Mouse (Mus musculus) retina, adult 2 months (tissue): ENCODE measurements around the gene Dnah2.

ENCODE experiments used
- DNase-seq: peaks from one replicate; pipeline ENCODE4 v3.0.0-alpha.2; 2012; ENCODE audit warnings: low read depth, low spot score

Dnah2 gene

GRCm38 (mm10) chr11:69418481-69419442 is 130.1 kb downstream of the Dnah2 start:
- peak; percentile 93 for DNase-seq

- peak; percentile 83 for DNase-seq
Measured at GRCm38 (mm10) chr11:69417449-69418384, 131.2 kb downstream of the Dnah2 start.

GRCm38 (mm10) chr11:69416921-69417448 is 131.9 kb downstream of the Dnah2 start:
- no peak for DNase-seq

- DNase-seq: no peak
Measured at GRCm38 (mm10) chr11:69416509-69416908, 132.4 kb downstream of the Dnah2 start.

- no peak for DNase-seq
Measured at GRCm38 (mm10) chr11:69415668-69416451, 133.1 kb downstream of the Dnah2 start.

- no peak for DNase-seq
Measured at GRCm38 (mm10) chr11:69415327-69415667, 133.6 kb downstream of the Dnah2 start.

- no peak for DNase-seq
Measured at GRCm38 (mm10) chr11:69414421-69415326, 134.2 kb downstream of the Dnah2 start.

GRCm38 (mm10) chr11:69413221-69414181 is 135.4 kb downstream of the Dnah2 start, which contains the start of gene Kdm6b:
TSS of gene Kdm6b (minus strand) at chr11:69413675.
- no peak for DNase-seq

GRCm38 (mm10) chr11:69412548-69412947 is 136.4 kb downstream of the Dnah2 start:
- DNase-seq: no peak

GRCm38 (mm10) chr11:69411538-69412203 is 137.2 kb downstream of the Dnah2 start:
- DNase-seq: no peak

- DNase-seq: peak; percentile 96
Measured at GRCm38 (mm10) chr11:69411073-69411535, 137.8 kb downstream of the Dnah2 start.

- DNase-seq: no peak
Measured at GRCm38 (mm10) chr11:69410310-69411072, 138.4 kb downstream of the Dnah2 start.

GRCm38 (mm10) chr11:69410045-69410309 is 138.9 kb downstream of the Dnah2 start:
- no peak for DNase-seq

- DNase-seq: no peak
Measured at GRCm38 (mm10) chr11:69409378-69410044, 139.4 kb downstream of the Dnah2 start.

GRCm38 (mm10) chr11:69408541-69409377 is 140.2 kb downstream of the Dnah2 start:
- DNase-seq: peak; percentile 82

GRCm38 (mm10) chr11:69407724-69408004 is 141.2 kb downstream of the Dnah2 start:
- DNase-seq: no peak
